Mouse (Mus musculus): ENCODE data around the gene Dock4. TPM values are rescaled to one million over a fixed set of nuclear protein-coding genes. Genes with fewer than 3 reads are reported as not detected.

Dock4 gene
- polyA plus RNA-seq, 1 experiment from 2014 or later: 0.61 TPM

GRCm38 (mm10) chr12:40669460-40669859, 223.7 kb downstream of the Dock4 start:
- Histone ChIP-seq H3K9ac (no peak overlapping the region), H3K4me2 (no peak overlapping the region), H3K36me3 (no peaks in the 10 kb centered on the region), H3K27ac (no peak overlapping the region), H3K4me1 (replicated peaks) (no peaks in the 10 kb centered on the region), H3K27me3 (no peaks in the 10 kb centered on the region), H3K4me3 (replicated peaks) (no peak overlapping the region), H3K9me3 (replicated peaks) (no peaks in the 10 kb centered on the region)
- DNase-seq (no peak), ATAC-seq (ENCODE audit: low read depth) (no peak)
- 75% methylated on average over 2 of the region's 2 CpGs for WGBS (ENCODE audit: insufficient replicate concordance)

- no peaks in the 10 kb centered on the region for H3K9me3 ChIP-seq (replicated peaks)
- H3K4me2 ChIP-seq: no peak overlapping the region
- no peaks in the 10 kb centered on the region for H3K36me3 ChIP-seq
- H3K4me1 ChIP-seq (replicated peaks): no peaks in the 10 kb centered on the region
- H3K4me3 ChIP-seq (replicated peaks): no peak overlapping the region
- no peaks in the 10 kb centered on the region for H3K27me3 ChIP-seq
- ATAC-seq (ENCODE audit: low read depth) (no peak), DNase-seq (no peak)
- no peak overlapping the region for H3K27ac ChIP-seq
- H3K9ac ChIP-seq: no peak overlapping the region
Measured at GRCm38 (mm10) chr12:40670766-40671165, 225.0 kb downstream of the Dock4 start.

GRCm38 (mm10) chr12:40679713-40680112, 234.0 kb downstream of the Dock4 start:
- H3K27me3 ChIP-seq: no peaks in the 10 kb centered on the region
- H3K4me2 ChIP-seq: no peak overlapping the region
- no peak overlapping the region for H3K4me3 ChIP-seq (replicated peaks)
- H3K9ac ChIP-seq: no peak overlapping the region
- no peak for ATAC-seq (ENCODE audit: low read depth)
- H3K27ac ChIP-seq: no peak overlapping the region
- no peaks in the 10 kb centered on the region for H3K9me3 ChIP-seq (replicated peaks)
- no peak for DNase-seq
- no peaks in the 10 kb centered on the region for H3K4me1 ChIP-seq (replicated peaks)
- no peaks in the 10 kb centered on the region for H3K36me3 ChIP-seq
- 59% methylated on average over 4 of the region's 4 CpGs for WGBS (ENCODE audit: insufficient replicate concordance)

- Histone ChIP-seq H3K9me3 (replicated peaks) (no peaks in the 10 kb centered on the region), H3K4me3 (replicated peaks) (no peak overlapping the region), H3K4me2 (no peak overlapping the region), H3K4me1 (replicated peaks) (no peaks in the 10 kb centered on the region), H3K27ac (no peak overlapping the region), H3K36me3 (no peaks in the 10 kb centered on the region), H3K27me3 (no peaks in the 10 kb centered on the region), H3K9ac (no peak overlapping the region)
- ATAC-seq (ENCODE audit: low read depth) (no peak), DNase-seq (no peak)
- 65% methylated on average over 1 of the region's 1 CpGs for WGBS (ENCODE audit: insufficient replicate concordance)
Measured at GRCm38 (mm10) chr12:40680551-40680950, 234.8 kb downstream of the Dock4 start.

GRCm38 (mm10) chr12:40691444-40691843, 245.7 kb downstream of the Dock4 start:
- DNase-seq (no peak), ATAC-seq (ENCODE audit: low read depth) (no peak)
- Histone ChIP-seq H3K4me3 (replicated peaks) (no peak overlapping the region), H3K4me1 (replicated peaks) (no peaks in the 10 kb centered on the region), H3K27me3 (no peaks in the 10 kb centered on the region), H3K9me3 (replicated peaks) (no peaks in the 10 kb centered on the region), H3K4me2 (no peak overlapping the region), H3K9ac (no peak overlapping the region), H3K27ac (no peak overlapping the region), H3K36me3 (no peaks in the 10 kb centered on the region)
- 58% methylated on average over 4 of the region's 4 CpGs for WGBS (ENCODE audit: insufficient replicate concordance)

GRCm38 (mm10) chr12:40694082-40694721, 248.4 kb downstream of the Dock4 start:
- ATAC-seq (ENCODE audit: low read depth): no peak
- 42% methylated on average over 2 of the region's 2 CpGs for WGBS (ENCODE audit: insufficient replicate concordance)

GRCm38 (mm10) chr12:40698330-40698729, 252.6 kb downstream of the Dock4 start:
- Histone ChIP-seq H3K9me3 (replicated peaks) (no peaks in the 10 kb centered on the region), H3K4me1 (replicated peaks) (no peaks in the 10 kb centered on the region), H3K4me3 (replicated peaks) (no peak overlapping the region), H3K27me3 (no peaks in the 10 kb centered on the region), H3K36me3 (no peaks in the 10 kb centered on the region), H3K4me2 (no peak overlapping the region), H3K27ac (no peak overlapping the region), H3K9ac (no peak overlapping the region)
- DNase-seq (no peak), ATAC-seq (ENCODE audit: low read depth) (no peak)
- 70% methylated on average over 4 of the region's 4 CpGs for WGBS (ENCODE audit: insufficient replicate concordance)

More at GRCm38 (mm10) chr12:40694082-40694721, 248.4 kb downstream of the Dock4 start:
- H3K9ac ChIP-seq: no peak overlapping the region
- H3K4me2 ChIP-seq: no peak overlapping the region
- no peaks in the 10 kb centered on the region for H3K4me1 ChIP-seq (replicated peaks)
- H3K27me3 ChIP-seq: no peaks in the 10 kb centered on the region
- no peak overlapping the region for H3K4me3 ChIP-seq (replicated peaks)
- no peaks in the 10 kb centered on the region for H3K9me3 ChIP-seq (replicated peaks)
- no peak overlapping the region for H3K27ac ChIP-seq
- no peaks in the 10 kb centered on the region for H3K36me3 ChIP-seq
- DNase-seq: no peak

- Histone ChIP-seq H3K9me3 (replicated peaks) (no peaks in the 10 kb centered on the region), H3K27ac (no peak overlapping the region), H3K4me1 (replicated peaks) (no peaks in the 10 kb centered on the region), H3K27me3 (no peaks in the 10 kb centered on the region), H3K4me3 (replicated peaks) (no peak overlapping the region), H3K4me2 (no peak overlapping the region), H3K36me3 (no peaks in the 10 kb centered on the region), H3K9ac (no peak overlapping the region)
- ATAC-seq (ENCODE audit: low read depth): no peak
- 47% methylated on average over 5 of the region's 5 CpGs for WGBS (ENCODE audit: insufficient replicate concordance)
- DNase-seq: no peak
Measured at GRCm38 (mm10) chr12:40702233-40702792, 256.6 kb downstream of the Dock4 start.

- ATAC-seq (ENCODE audit: low read depth) (no peak), DNase-seq (no peak)
- Histone ChIP-seq H3K4me2 (no peak overlapping the region), H3K27ac (no peak overlapping the region), H3K4me1 (replicated peaks) (no peaks in the 10 kb centered on the region), H3K4me3 (replicated peaks) (no peak overlapping the region), H3K9ac (no peak overlapping the region), H3K9me3 (replicated peaks) (no peaks in the 10 kb centered on the region), H3K27me3 (no peaks in the 10 kb centered on the region), H3K36me3 (no peaks in the 10 kb centered on the region)
- WGBS (ENCODE audit: insufficient replicate concordance): 37% methylated on average over 5 of the region's 5 CpGs
Measured at GRCm38 (mm10) chr12:40704296-40704695, 258.5 kb downstream of the Dock4 start.

GRCm38 (mm10) chr12:40707108-40707507, 261.4 kb downstream of the Dock4 start:
- Histone ChIP-seq H3K27ac (no peak overlapping the region), H3K27me3 (no peaks in the 10 kb centered on the region), H3K4me1 (replicated peaks) (no peaks in the 10 kb centered on the region), H3K9me3 (replicated peaks) (no peaks in the 10 kb centered on the region), H3K4me3 (replicated peaks) (no peak overlapping the region), H3K36me3 (no peaks in the 10 kb centered on the region), H3K9ac (no peak overlapping the region), H3K4me2 (no peak overlapping the region)
- no peak for ATAC-seq (ENCODE audit: low read depth)
- no peak for DNase-seq
- WGBS (ENCODE audit: insufficient replicate concordance): 56% methylated on average over 1 of the region's 1 CpGs

- H3K9me3 ChIP-seq (replicated peaks): no peaks in the 10 kb centered on the region
- H3K4me1 ChIP-seq (replicated peaks): no peaks in the 10 kb centered on the region
- H3K27me3 ChIP-seq: no peaks in the 10 kb centered on the region
- no peak overlapping the region for H3K27ac ChIP-seq
- H3K36me3 ChIP-seq: no peaks in the 10 kb centered on the region
- WGBS (ENCODE audit: insufficient replicate concordance): 27% methylated on average over 2 of the region's 2 CpGs
- ATAC-seq (ENCODE audit: low read depth): no peak
- no peak for DNase-seq
- no peak overlapping the region for H3K4me2 ChIP-seq
- no peak overlapping the region for H3K4me3 ChIP-seq (replicated peaks)
- no peak overlapping the region for H3K9ac ChIP-seq
Measured at GRCm38 (mm10) chr12:40709094-40709493, 263.3 kb downstream of the Dock4 start.

- Histone ChIP-seq H3K9me3 (replicated peaks) (no peaks in the 10 kb centered on the region), H3K9ac (no peak overlapping the region), H3K4me1 (replicated peaks) (no peaks in the 10 kb centered on the region), H3K4me3 (replicated peaks) (no peak overlapping the region), H3K27me3 (no peaks in the 10 kb centered on the region), H3K4me2 (no peak overlapping the region), H3K27ac (no peak overlapping the region), H3K36me3 (no peaks in the 10 kb centered on the region)
- 71% methylated on average over 3 of the region's 3 CpGs for WGBS (ENCODE audit: insufficient replicate concordance)
- ATAC-seq (ENCODE audit: low read depth) (no peak), DNase-seq (no peak)
Measured at GRCm38 (mm10) chr12:40712235-40712634, 266.5 kb downstream of the Dock4 start.

All from liver, embryonic 13.5 days (tissue).